Mouse (Mus musculus): ENCODE results near the gene Cmip. TPM values are rescaled to one million over a fixed set of nuclear protein-coding genes. Genes with fewer than 3 reads are reported as not detected.

Cmip gene
- polyA plus RNA-seq, 1 experiment from 2014 or later = 11.5 TPM

GRCm38 (mm10) chr8:117445507-117445906, 188.6 kb downstream of the Cmip start:
- H3K4me1 ChIP-seq (replicated peaks) = peaks cover 4% of the 10 kb centered on the region; the same call in 1 of the 2 replicates
- no peak overlapping the region for H3K27ac ChIP-seq (replicated peaks)
- no peak overlapping the region for H3K4me2 ChIP-seq
- 87% methylated on average over 5 of the region's 5 CpGs for WGBS (ENCODE audit: insufficient replicate concordance)
- peaks cover 74% of the 10 kb centered on the region for H3K36me3 ChIP-seq (replicated peaks)
- no peaks in the 10 kb centered on the region for H3K9me3 ChIP-seq (replicated peaks)
- ATAC-seq (ENCODE audit: insufficient read depth) = no peak
- H3K27me3 ChIP-seq = no peaks in the 10 kb centered on the region
- no peak overlapping the region for H3K9ac ChIP-seq
- H3K4me3 ChIP-seq (replicated peaks) = no peak overlapping the region

GRCm38 (mm10) chr8:117446344-117446997, 189.6 kb downstream of the Cmip start:
- WGBS (ENCODE audit: insufficient replicate concordance) = 82% methylated on average over 15 of the region's 15 CpGs
- no peaks in the 10 kb centered on the region for H3K9me3 ChIP-seq (replicated peaks)
- peaks cover 82% of the 10 kb centered on the region for H3K36me3 ChIP-seq (replicated peaks)
- no peak overlapping the region for H3K4me3 ChIP-seq (replicated peaks)
- no peaks in the 10 kb centered on the region for H3K27me3 ChIP-seq
- H3K27ac ChIP-seq (replicated peaks) = no peak overlapping the region
- H3K9ac ChIP-seq = no peak overlapping the region
- peaks cover 4% of the 10 kb centered on the region; the same call in 1 of the 2 replicates for H3K4me1 ChIP-seq (replicated peaks)
- H3K4me2 ChIP-seq = no peak overlapping the region
- ATAC-seq (ENCODE audit: insufficient read depth) = no peak

- Histone ChIP-seq H3K27me3 (no peaks in the 10 kb centered on the region), H3K27ac (replicated peaks) (no peak overlapping the region), H3K4me2 (no peak overlapping the region), H3K9me3 (replicated peaks) (no peaks in the 10 kb centered on the region), H3K4me1 (replicated peaks) (no peaks in the 10 kb centered on the region), H3K4me3 (replicated peaks) (no peak overlapping the region), H3K9ac (no peak overlapping the region), H3K36me3 (replicated peaks) (peaks cover 97% of the 10 kb centered on the region)
- no peak for ATAC-seq (ENCODE audit: insufficient read depth)
- 79% methylated on average over 9 of the region's 9 CpGs for WGBS (ENCODE audit: insufficient replicate concordance)
These were observed 194.2 kb downstream of the Cmip start for GRCm38 (mm10) chr8:117451072-117451471.

- H3K36me3 ChIP-seq (replicated peaks) = peaks cover 97% of the 10 kb centered on the region
- no peak overlapping the region for H3K4me2 ChIP-seq
These were observed 197.1 kb downstream of the Cmip start for GRCm38 (mm10) chr8:117453974-117454373.

GRCm38 (mm10) chr8:117454516-117455116, 197.8 kb downstream of the Cmip start:
- Histone ChIP-seq H3K9me3 (replicated peaks) (no peaks in the 10 kb centered on the region), H3K36me3 (replicated peaks) (peaks cover 97% of the 10 kb centered on the region), H3K27me3 (no peaks in the 10 kb centered on the region), H3K4me1 (replicated peaks) (no peaks in the 10 kb centered on the region), H3K4me3 (replicated peaks) (no peak overlapping the region), H3K27ac (replicated peaks) (no peak overlapping the region), H3K9ac (no peak overlapping the region), H3K4me2 (no peak overlapping the region)
- WGBS (ENCODE audit: insufficient replicate concordance) = 80% methylated on average over 14 of the region's 14 CpGs
- ATAC-seq (ENCODE audit: insufficient read depth) = no peak

More at GRCm38 (mm10) chr8:117453974-117454373, 197.1 kb downstream of the Cmip start:
- WGBS (ENCODE audit: insufficient replicate concordance) = 82% methylated on average over 6 of the region's 6 CpGs
- ATAC-seq (ENCODE audit: insufficient read depth) = no peak
- Histone ChIP-seq H3K9me3 (replicated peaks) (no peaks in the 10 kb centered on the region), H3K4me3 (replicated peaks) (no peak overlapping the region), H3K9ac (no peak overlapping the region), H3K27ac (replicated peaks) (no peak overlapping the region), H3K4me1 (replicated peaks) (no peaks in the 10 kb centered on the region), H3K27me3 (no peaks in the 10 kb centered on the region)

- Histone ChIP-seq H3K9ac (no peak overlapping the region), H3K9me3 (replicated peaks) (no peaks in the 10 kb centered on the region), H3K4me1 (replicated peaks) (no peaks in the 10 kb centered on the region), H3K4me2 (no peak overlapping the region), H3K36me3 (replicated peaks) (peaks cover 96% of the 10 kb centered on the region), H3K4me3 (replicated peaks) (no peak overlapping the region), H3K27ac (replicated peaks) (no peak overlapping the region), H3K27me3 (no peaks in the 10 kb centered on the region)
- 81% methylated on average over 6 of the region's 6 CpGs for WGBS (ENCODE audit: insufficient replicate concordance)
- ATAC-seq (ENCODE audit: insufficient read depth) = no peak
These were observed 198.8 kb downstream of the Cmip start for GRCm38 (mm10) chr8:117455701-117456100.

- Histone ChIP-seq H3K27ac (replicated peaks) (no peak overlapping the region), H3K9ac (no peak overlapping the region), H3K4me2 (no peak overlapping the region), H3K27me3 (no peaks in the 10 kb centered on the region), H3K4me3 (replicated peaks) (no peak overlapping the region), H3K36me3 (replicated peaks) (peaks cover 71% of the 10 kb centered on the region), H3K9me3 (replicated peaks) (no peaks in the 10 kb centered on the region), H3K4me1 (replicated peaks) (no peaks in the 10 kb centered on the region)
- ATAC-seq (ENCODE audit: insufficient read depth) = no peak
- WGBS (ENCODE audit: insufficient replicate concordance) = 61% methylated on average over 5 of the region's 5 CpGs
These were observed 201.6 kb downstream of the Cmip start for GRCm38 (mm10) chr8:117458440-117458839.

GRCm38 (mm10) chr8:117462701-117463284, 205.9 kb downstream of the Cmip start:
- Histone ChIP-seq H3K27ac (replicated peaks) (no peak overlapping the region), H3K9ac (no peak overlapping the region), H3K27me3 (no peaks in the 10 kb centered on the region), H3K4me3 (replicated peaks) (no peak overlapping the region), H3K36me3 (replicated peaks) (peaks cover 28% of the 10 kb centered on the region), H3K4me2 (no peak overlapping the region), H3K9me3 (replicated peaks) (no peaks in the 10 kb centered on the region), H3K4me1 (replicated peaks) (peaks cover 4% of the 10 kb centered on the region; the same call in 1 of the 2 replicates)
- WGBS (ENCODE audit: insufficient replicate concordance) = 75% methylated on average over 11 of the region's 11 CpGs
- ATAC-seq (ENCODE audit: insufficient read depth) = 0 out of 2 replicates have a peak, but pooled peaks have one; percentile 17

- H3K4me1 ChIP-seq (replicated peaks) = peaks cover 4% of the 10 kb centered on the region; the same call in 1 of the 2 replicates
- whole genome bisulfite sequencing (ENCODE audit: insufficient replicate concordance) = 81% methylated on average over 6 of the region's 6 CpGs
- no peak overlapping the region for H3K27ac ChIP-seq (replicated peaks)
- H3K27me3 ChIP-seq = peaks cover under 1% of the 10 kb centered on the region; the same call in 1 of the 2 replicates
- H3K36me3 ChIP-seq (replicated peaks) = peaks cover 11% of the 10 kb centered on the region
- no peak overlapping the region for H3K9ac ChIP-seq
- no peak overlapping the region for H3K4me2 ChIP-seq
- ATAC-seq (ENCODE audit: insufficient read depth) = no peak
- H3K4me3 ChIP-seq (replicated peaks) = no peak overlapping the region
- H3K9me3 ChIP-seq (replicated peaks) = no peaks in the 10 kb centered on the region
These were observed 207.7 kb downstream of the Cmip start for GRCm38 (mm10) chr8:117464525-117464924.

- Histone ChIP-seq H3K4me2 (no peak overlapping the region), H3K9ac (no peak overlapping the region)
- ATAC-seq (ENCODE audit: insufficient read depth) = peak; percentile 58
These were observed 208.4 kb downstream of the Cmip start for GRCm38 (mm10) chr8:117465250-117465649.

GRCm38 (mm10) chr8:117467466-117467865, 210.6 kb downstream of the Cmip start:
- Histone ChIP-seq H3K36me3 (replicated peaks) (no peaks in the 10 kb centered on the region), H3K4me1 (replicated peaks) (peaks cover 19% of the 10 kb centered on the region), H3K4me2 (no peak overlapping the region), H3K27ac (replicated peaks) (no peak overlapping the region), H3K9me3 (replicated peaks) (no peaks in the 10 kb centered on the region), H3K4me3 (replicated peaks) (no peak overlapping the region), H3K9ac (no peak overlapping the region), H3K27me3 (peaks cover 17% of the 10 kb centered on the region)
- 66% methylated on average over 10 of the region's 10 CpGs for WGBS (ENCODE audit: insufficient replicate concordance)
- ATAC-seq (ENCODE audit: insufficient read depth) = no peak

More at GRCm38 (mm10) chr8:117465250-117465649, 208.4 kb downstream of the Cmip start:
- Histone ChIP-seq H3K27ac (replicated peaks) (no peak overlapping the region), H3K4me3 (replicated peaks) (no peak overlapping the region), H3K9me3 (replicated peaks) (no peaks in the 10 kb centered on the region), H3K36me3 (replicated peaks) (0 out of 2 replicates have a peak, but pooled peaks cover 4% of the 10 kb centered on the region), H3K4me1 (replicated peaks) (peaks cover 10% of the 10 kb centered on the region), H3K27me3 (peaks cover 8% of the 10 kb centered on the region)
- 28% methylated on average over 5 of the region's 5 CpGs for WGBS (ENCODE audit: insufficient replicate concordance)
